Mouse (Mus musculus): ENCODE measurements around the gene Bloc1s5. TPM values are rescaled to one million over a fixed set of nuclear protein-coding genes. Genes with fewer than 3 reads are reported as not detected.

Bloc1s5 gene
- polyA plus RNA-seq, 1 experiment from 2014 or later: 13.7 TPM

DNA sequence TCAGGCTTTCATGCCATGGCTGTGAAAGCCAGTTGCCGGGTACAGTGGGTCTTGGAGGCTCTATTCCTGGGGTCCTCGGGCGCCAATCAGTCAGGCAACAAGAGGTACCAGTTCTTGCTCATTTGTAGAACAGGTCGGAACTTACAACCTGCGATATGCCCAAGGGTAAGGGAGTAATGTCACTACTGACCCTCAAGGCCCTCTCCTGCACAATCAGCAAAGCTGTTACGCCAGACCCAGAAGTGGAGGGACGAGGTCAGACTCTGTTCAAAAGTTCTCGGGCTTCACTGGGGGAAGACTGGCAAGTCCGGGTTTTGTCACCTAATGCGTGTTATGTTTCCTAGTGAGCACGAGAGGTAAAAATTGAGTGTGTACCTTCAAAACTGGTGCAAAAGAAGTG lies 34.1 kb downstream of the Bloc1s5 start:
- ATAC-seq (replicated peaks; ENCODE audit: low FRiP score, low TSS enrichment, low read depth): no peak

DNA sequence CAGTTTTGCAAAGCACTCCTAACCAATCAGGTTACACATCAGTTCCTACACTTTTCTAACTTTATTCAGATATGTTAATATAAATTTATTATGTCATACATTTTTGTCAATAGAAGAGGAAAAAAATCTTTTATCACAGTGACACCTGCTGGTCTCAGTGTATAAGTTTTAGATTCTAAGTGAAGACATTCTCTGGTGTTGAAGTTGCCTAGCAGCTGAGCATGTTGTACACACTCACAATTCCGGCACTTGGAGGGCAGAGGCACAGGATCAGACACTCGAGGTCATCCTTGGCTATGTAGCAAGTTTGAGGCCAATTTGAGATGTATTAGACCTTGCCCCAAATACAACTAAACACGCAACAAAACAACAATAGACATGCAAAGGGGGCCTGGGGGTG lies 37.8 kb downstream of the Bloc1s5 start:
- no peaks in the 10 kb centered on the region for H3K4me1 ChIP-seq (replicated peaks; ENCODE audit: control insufficient read depth, insufficient read depth, low read length)
- H3K9me3 ChIP-seq (ENCODE audit: control insufficient read depth, low read length): no peaks in the 10 kb centered on the region
- no peaks in the 10 kb centered on the region for H3K36me3 ChIP-seq (ENCODE audit: control insufficient read depth, insufficient read depth, low read length)
- H3K27ac ChIP-seq (ENCODE audit: low read depth): no peak overlapping the region
- DNase-seq (ENCODE audit: low spot score): no peak
- H3K27me3 ChIP-seq (replicated peaks; ENCODE audit: control insufficient read depth, insufficient read depth, low read length): no peaks in the 10 kb centered on the region
- no peak overlapping the region for H3K4me3 ChIP-seq (ENCODE audit: low read depth, low read length)
- 57% methylated on average over 3 of the region's 3 CpGs for WGBS
- H3K9ac ChIP-seq (ENCODE audit: low read length): no peak overlapping the region
- no peak for ATAC-seq (replicated peaks; ENCODE audit: low FRiP score, low TSS enrichment, low read depth)
- H3K4me2 ChIP-seq (ENCODE audit: low read length): no peak overlapping the region

More for the DNA sequence above, 34.1 kb downstream of the Bloc1s5 start:
- Histone ChIP-seq H3K4me3 (ENCODE audit: low read depth, low read length) (no peak overlapping the region), H3K9me3 (ENCODE audit: control insufficient read depth, low read length) (no peaks in the 10 kb centered on the region), H3K9ac (ENCODE audit: low read length) (no peak overlapping the region), H3K36me3 (ENCODE audit: control insufficient read depth, insufficient read depth, low read length) (no peaks in the 10 kb centered on the region), H3K4me1 (replicated peaks; ENCODE audit: control insufficient read depth, insufficient read depth, low read length) (no peaks in the 10 kb centered on the region), H3K27ac (ENCODE audit: low read depth) (no peak overlapping the region), H3K4me2 (ENCODE audit: low read length) (no peak overlapping the region), H3K27me3 (replicated peaks; ENCODE audit: control insufficient read depth, insufficient read depth, low read length) (no peaks in the 10 kb centered on the region)
- no peak for DNase-seq (ENCODE audit: low spot score)
- WGBS: 88% methylated on average over 11 of the region's 11 CpGs

DNA sequence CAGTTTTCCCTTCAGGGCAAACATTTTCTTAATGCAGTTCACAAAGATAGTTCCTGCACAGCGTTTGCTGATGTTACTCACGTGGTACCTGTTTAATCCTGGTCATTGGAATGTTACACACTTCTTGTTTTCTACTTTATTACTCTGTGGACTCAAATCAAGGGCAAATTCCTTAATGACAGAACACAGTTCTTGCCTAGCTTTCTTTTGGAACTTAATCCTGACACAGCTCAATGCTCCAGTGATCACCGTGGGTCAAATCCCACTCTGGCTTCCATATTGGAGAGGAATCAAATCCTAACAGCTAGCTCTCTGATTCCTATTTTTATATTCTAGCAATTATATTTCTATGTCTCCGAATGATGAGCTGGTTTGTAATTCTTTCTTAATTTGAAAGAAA lies 38.4 kb downstream of the Bloc1s5 start:
- WGBS: 74% methylated on average over 4 of the region's 4 CpGs
- Histone ChIP-seq H3K4me1 (replicated peaks; ENCODE audit: control insufficient read depth, insufficient read depth, low read length) (no peaks in the 10 kb centered on the region), H3K27ac (ENCODE audit: low read depth) (no peak overlapping the region), H3K27me3 (replicated peaks; ENCODE audit: control insufficient read depth, insufficient read depth, low read length) (no peaks in the 10 kb centered on the region), H3K36me3 (ENCODE audit: control insufficient read depth, insufficient read depth, low read length) (no peaks in the 10 kb centered on the region), H3K4me3 (ENCODE audit: low read depth, low read length) (no peak overlapping the region), H3K9me3 (ENCODE audit: control insufficient read depth, low read length) (no peaks in the 10 kb centered on the region), H3K9ac (ENCODE audit: low read length) (no peak overlapping the region), H3K4me2 (ENCODE audit: low read length) (no peak overlapping the region)
- ATAC-seq (replicated peaks; ENCODE audit: low FRiP score, low TSS enrichment, low read depth): no peak
- DNase-seq (ENCODE audit: low spot score): no peak

DNA sequence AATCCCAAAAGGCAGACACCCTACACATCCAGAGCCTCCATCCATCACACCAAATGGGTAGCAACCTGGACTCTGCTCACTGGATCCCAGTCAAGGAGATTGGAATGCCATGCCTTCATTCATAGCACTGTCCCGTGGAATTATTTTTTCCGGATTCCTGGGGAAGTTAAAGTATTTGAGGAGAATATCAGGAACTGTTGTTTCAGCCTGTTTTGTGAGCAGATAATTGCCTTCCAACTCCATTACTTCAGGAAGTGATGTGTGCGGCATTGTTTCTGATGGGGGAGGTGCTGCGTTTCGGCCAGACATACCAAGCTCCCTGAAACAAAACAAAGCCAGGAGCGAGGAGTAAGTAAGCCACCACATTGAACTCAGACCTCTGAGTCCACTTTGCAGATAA lies 41.8 kb downstream of the Bloc1s5 start:
- Histone ChIP-seq H3K27me3 (replicated peaks; ENCODE audit: control insufficient read depth, insufficient read depth, low read length) (no peaks in the 10 kb centered on the region), H3K27ac (ENCODE audit: low read depth) (peak overlapping the region; percentile 27; the same call in 1 of the 2 replicates), H3K4me3 (ENCODE audit: low read depth, low read length) (no peak overlapping the region), H3K4me1 (replicated peaks; ENCODE audit: control insufficient read depth, insufficient read depth, low read length) (no peaks in the 10 kb centered on the region), H3K4me2 (ENCODE audit: low read length) (no peak overlapping the region; the same call in 1 of the 2 replicates), H3K9ac (ENCODE audit: low read length) (no peak overlapping the region), H3K9me3 (ENCODE audit: control insufficient read depth, low read length) (no peaks in the 10 kb centered on the region), H3K36me3 (ENCODE audit: control insufficient read depth, insufficient read depth, low read length) (no peaks in the 10 kb centered on the region)
- WGBS: 36% methylated on average over 6 of the region's 6 CpGs
- ATAC-seq (replicated peaks; ENCODE audit: low FRiP score, low TSS enrichment, low read depth) (no peak), DNase-seq (ENCODE audit: low spot score) (no peak)

DNA sequence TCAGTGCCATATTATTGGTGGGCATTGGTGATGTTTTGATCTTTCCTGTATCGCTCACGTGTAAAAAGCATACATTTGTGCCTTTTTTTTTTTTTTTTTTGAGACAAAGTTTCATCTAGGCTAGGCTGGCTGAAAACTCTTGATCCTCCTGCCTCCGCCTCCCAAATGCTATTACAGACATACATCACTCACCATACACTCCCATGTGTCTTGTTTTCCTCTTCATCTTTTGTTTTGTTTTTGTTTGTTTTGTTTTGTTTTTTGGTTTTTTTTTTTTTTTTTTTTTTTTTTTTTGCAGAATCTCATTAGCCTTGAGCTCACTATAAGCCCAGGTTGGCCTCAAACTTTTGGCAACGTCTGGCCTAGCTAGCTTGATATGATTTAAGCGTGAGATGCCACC lies 47.6 kb downstream of the Bloc1s5 start:
- ATAC-seq (replicated peaks; ENCODE audit: low FRiP score, low TSS enrichment, low read depth) (no peak), DNase-seq (ENCODE audit: low spot score) (no peak)
- Histone ChIP-seq H3K36me3 (ENCODE audit: control insufficient read depth, insufficient read depth, low read length) (no peaks in the 10 kb centered on the region), H3K9ac (ENCODE audit: low read length) (no peak overlapping the region), H3K4me3 (ENCODE audit: low read depth, low read length) (no peak overlapping the region), H3K27ac (ENCODE audit: low read depth) (no peak overlapping the region), H3K9me3 (ENCODE audit: control insufficient read depth, low read length) (no peaks in the 10 kb centered on the region), H3K27me3 (replicated peaks; ENCODE audit: control insufficient read depth, insufficient read depth, low read length) (no peaks in the 10 kb centered on the region), H3K4me1 (replicated peaks; ENCODE audit: control insufficient read depth, insufficient read depth, low read length) (no peaks in the 10 kb centered on the region), H3K4me2 (ENCODE audit: low read length) (no peak overlapping the region)
- 87% methylated on average over 5 of the region's 5 CpGs for WGBS

DNA sequence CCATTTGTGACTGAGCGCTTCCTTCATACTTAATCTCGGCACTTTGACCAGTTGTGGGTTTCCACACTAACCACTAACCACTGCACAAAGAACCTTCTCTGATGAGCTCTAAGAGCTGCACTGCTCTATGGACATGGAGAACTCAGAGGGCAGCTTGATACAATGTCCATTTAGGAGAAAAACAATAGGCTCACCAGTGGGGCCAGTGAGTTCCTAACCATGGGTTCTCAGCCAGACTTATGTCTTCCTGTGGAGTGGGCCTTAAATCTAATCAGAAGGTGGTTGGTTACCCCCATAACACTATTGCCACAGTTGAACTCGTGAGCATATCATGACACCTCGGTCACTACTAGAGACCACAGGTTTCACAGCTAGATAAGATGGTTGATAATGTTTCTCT lies 48.5 kb downstream of the Bloc1s5 start:
- no peak for DNase-seq (ENCODE audit: low spot score)
- Histone ChIP-seq H3K27ac (ENCODE audit: low read depth) (no peak overlapping the region), H3K27me3 (replicated peaks; ENCODE audit: control insufficient read depth, insufficient read depth, low read length) (no peaks in the 10 kb centered on the region), H3K4me1 (replicated peaks; ENCODE audit: control insufficient read depth, insufficient read depth, low read length) (no peaks in the 10 kb centered on the region), H3K9ac (ENCODE audit: low read length) (no peak overlapping the region), H3K4me3 (ENCODE audit: low read depth, low read length) (no peak overlapping the region), H3K9me3 (ENCODE audit: control insufficient read depth, low read length) (no peaks in the 10 kb centered on the region), H3K4me2 (ENCODE audit: low read length) (no peak overlapping the region), H3K36me3 (ENCODE audit: control insufficient read depth, insufficient read depth, low read length) (no peaks in the 10 kb centered on the region)
- ATAC-seq (replicated peaks; ENCODE audit: low FRiP score, low TSS enrichment, low read depth): no peak
- WGBS: 88% methylated on average over 4 of the region's 4 CpGs

DNA sequence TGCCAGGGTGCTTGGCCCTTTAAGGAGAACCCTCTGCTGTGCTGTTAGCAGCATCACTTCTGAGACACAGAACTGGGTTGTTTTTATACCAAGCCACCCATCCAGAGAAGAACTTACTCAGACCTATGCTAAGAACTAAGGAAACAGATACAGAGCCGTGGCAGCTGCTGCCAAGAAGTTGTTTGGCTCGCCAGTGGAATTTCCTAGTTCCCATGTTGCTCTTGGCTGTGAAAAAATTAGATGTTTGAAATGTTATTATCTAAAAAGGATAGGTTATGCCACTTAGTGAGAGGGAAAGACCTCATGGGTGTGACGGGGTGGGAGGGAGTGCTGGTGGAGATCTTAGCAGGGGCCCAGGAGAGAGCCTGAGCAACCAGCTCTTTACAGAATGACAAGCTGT lies 52.1 kb downstream of the Bloc1s5 start:
- no peak for DNase-seq (ENCODE audit: low spot score)
- 72% methylated on average over 3 of the region's 3 CpGs for WGBS
- Histone ChIP-seq H3K36me3 (ENCODE audit: control insufficient read depth, insufficient read depth, low read length) (no peaks in the 10 kb centered on the region), H3K9me3 (ENCODE audit: control insufficient read depth, low read length) (no peaks in the 10 kb centered on the region), H3K27ac (ENCODE audit: low read depth) (no peak overlapping the region), H3K27me3 (replicated peaks; ENCODE audit: control insufficient read depth, insufficient read depth, low read length) (no peaks in the 10 kb centered on the region), H3K4me3 (ENCODE audit: low read depth, low read length) (no peak overlapping the region), H3K4me1 (replicated peaks; ENCODE audit: control insufficient read depth, insufficient read depth, low read length) (no peaks in the 10 kb centered on the region; the same call in 1 of the 2 replicates), H3K9ac (ENCODE audit: low read length) (no peak overlapping the region), H3K4me2 (ENCODE audit: low read length) (no peak overlapping the region)
- ATAC-seq (replicated peaks; ENCODE audit: low FRiP score, low TSS enrichment, low read depth): no peak

DNA sequence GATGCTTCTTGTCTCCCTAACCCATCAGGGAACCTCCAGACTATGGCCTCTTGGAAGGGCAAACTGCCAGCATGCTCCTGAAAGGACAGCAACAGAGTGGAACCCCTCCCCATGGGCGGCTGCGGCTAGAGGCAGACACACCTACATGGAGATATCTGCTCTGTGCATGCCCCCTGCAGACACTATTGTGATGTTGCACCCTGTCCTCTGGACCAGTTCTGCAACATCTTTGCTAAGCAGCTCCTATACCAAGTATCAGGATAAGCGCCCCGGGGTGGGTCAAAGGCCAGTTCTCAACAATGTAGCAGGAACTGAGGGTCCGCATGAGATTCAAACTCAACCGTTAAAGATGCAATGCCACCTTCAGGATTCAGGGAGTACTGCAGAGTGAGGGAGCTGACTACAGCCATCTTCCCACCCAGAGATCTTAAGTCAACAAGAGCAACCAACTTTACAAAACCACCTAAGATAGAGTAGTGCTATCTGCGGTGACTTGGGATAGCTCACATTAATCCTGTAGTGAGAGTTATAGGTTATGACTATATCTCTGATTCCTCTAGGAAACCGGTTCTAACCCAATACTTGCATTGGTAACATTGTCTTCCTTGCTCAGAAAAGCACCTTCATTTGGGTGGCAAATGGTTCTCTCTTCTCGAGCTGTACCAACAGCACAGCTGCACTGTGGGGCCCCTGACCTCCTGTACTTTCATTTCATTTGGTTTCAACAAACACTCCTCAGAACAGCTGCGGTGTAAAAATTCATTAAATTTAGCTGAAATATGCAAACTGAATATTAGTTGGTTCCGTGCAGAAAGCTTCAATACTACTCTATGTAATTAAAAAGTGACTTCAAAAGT lies 54.1 kb downstream of the Bloc1s5 start:
- 58% methylated on average over 11 of the region's 11 CpGs for WGBS
- ATAC-seq (replicated peaks; ENCODE audit: low FRiP score, low TSS enrichment, low read depth) (peak; percentile 79), DNase-seq (ENCODE audit: low spot score) (peak; percentile 76)
- Histone ChIP-seq H3K4me1 (replicated peaks; ENCODE audit: control insufficient read depth, insufficient read depth, low read length) (no peaks in the 10 kb centered on the region; the same call in 1 of the 2 replicates), H3K27ac (ENCODE audit: low read depth) (no peak overlapping the region), H3K4me2 (ENCODE audit: low read length) (peak overlapping the region; percentile 30), H3K9ac (ENCODE audit: low read length) (no peak overlapping the region), H3K4me3 (ENCODE audit: low read depth, low read length) (no peak overlapping the region), H3K27me3 (replicated peaks; ENCODE audit: control insufficient read depth, insufficient read depth, low read length) (no peaks in the 10 kb centered on the region), H3K36me3 (ENCODE audit: control insufficient read depth, insufficient read depth, low read length) (no peaks in the 10 kb centered on the region), H3K9me3 (ENCODE audit: control insufficient read depth, low read length) (no peaks in the 10 kb centered on the region)

Measured in intestine, embryonic 14.5 days (tissue).